ENCODE assay signal across 8 mouse cellular contexts in genomic region chr15:27702031-27702971, GRCm38 (mm10). TPM values are rescaled to one million over a fixed set of nuclear protein-coding genes. Genes with fewer than 3 reads are reported as not detected.
A peak's percentile ranks its signal among the peaks of the same experiment; 100 is the strongest.
DNase-seq lines count a peak whose midpoint lies in the region; ATAC-seq lines count a peak whose summit lies in the region.

No protein-coding gene starts in this region.

- no peaks in the 10 kb centered on the region for H3K36me3 ChIP-seq in forebrain, embryonic 14.5 days (ENCODE audit: control insufficient read depth, insufficient read depth, low read length)
- no peaks in the 10 kb centered on the region for H3K36me3 ChIP-seq in forebrain, embryonic 12.5 days (replicated peaks)
- H3K36me3 ChIP-seq in macrophage (ENCODE audit: inconsistent target): no peaks in the 10 kb centered on the region

- H3K4me3 ChIP-seq in forebrain, embryonic 14.5 days (ENCODE audit: low read depth, low read length): no peak overlapping the region
- no peak overlapping the region for H3K4me3 ChIP-seq in forebrain, embryonic 12.5 days (replicated peaks)
- no peak overlapping the region for H3K4me3 ChIP-seq in macrophage (ENCODE audit: inconsistent target)

- H3K79me2 ChIP-seq in macrophage (ENCODE audit: inconsistent target): no peaks in the 10 kb centered on the region

- H3K27ac ChIP-seq in forebrain, embryonic 14.5 days (ENCODE audit: low read depth, low read length): peak overlapping the region; percentile 9; the same call in 1 of the 2 replicates
- no peak overlapping the region for H3K27ac ChIP-seq in forebrain, embryonic 12.5 days
- peak overlapping the region; percentile 98 for H3K27ac ChIP-seq in macrophage

- WGBS in forebrain, embryonic 14.5 days: 37% methylated on average over 11 of the region's 11 CpGs
- 48% methylated on average over 11 of the region's 11 CpGs for WGBS in forebrain, embryonic 12.5 days
- WGBS in macrophage (ENCODE audit: missing documents): 3% methylated on average over 11 of the region's 11 CpGs

- H3K9me3 ChIP-seq in forebrain, embryonic 14.5 days (replicated peaks; ENCODE audit: control insufficient read depth, low read length): no peaks in the 10 kb centered on the region
- H3K9me3 ChIP-seq in forebrain, embryonic 12.5 days: no peaks in the 10 kb centered on the region

- no peaks in the 10 kb centered on the region for H3K27me3 ChIP-seq in forebrain, embryonic 14.5 days (replicated peaks; ENCODE audit: control insufficient read depth, insufficient read depth, low read length)
- H3K27me3 ChIP-seq in forebrain, embryonic 12.5 days: no peaks in the 10 kb centered on the region

- ATAC-seq in forebrain, embryonic 14.5 days: no peak
- no peak for ATAC-seq in forebrain, embryonic 12.5 days (ENCODE audit: low FRiP score)

- H3K9ac ChIP-seq in forebrain, embryonic 14.5 days (ENCODE audit: low read length): no peak overlapping the region
- no peak overlapping the region for H3K9ac ChIP-seq in forebrain, embryonic 12.5 days

- no peak overlapping the region for H3K4me2 ChIP-seq in forebrain, embryonic 14.5 days (ENCODE audit: low read length)
- H3K4me2 ChIP-seq in forebrain, embryonic 12.5 days: no peak overlapping the region

- peaks cover 5% of the 10 kb centered on the region for H3K4me1 ChIP-seq in forebrain, embryonic 14.5 days (ENCODE audit: control insufficient read depth, insufficient read depth, low read length)
- peaks cover 18% of the 10 kb centered on the region for H3K4me1 ChIP-seq in forebrain, embryonic 12.5 days

- no peak for DNase-seq in forebrain, embryonic 14.5 days (ENCODE audit: low spot score)
- peak; percentile 29 for DNase-seq in spleen, adult 18-20 months
- no peak for DNase-seq in spleen, postnatal 14 days (ENCODE audit: low spot score in 2 of 2)
- DNase-seq in kidney, postnatal 10 days: peak; percentile 43
- peak; percentile 66 to 69 for DNase-seq in thymus, postnatal 10 days (ENCODE audit: low spot score in 2 of 2)
- DNase-seq in urinary bladder, postnatal 25 days (ENCODE audit: low spot score): no peak

RNA-seq across cellular contexts. Expression of gene Otulinl, which starts 20.9 kb away (rescaled TPM):
- 13.2 and 14.2 TPM in 2 replicates for polyA plus RNA-seq in forebrain, embryonic 14.5 days (2014; fragmentation: Nextera tagmentation; extraction: Ambion mirVana)
- 5.8 and 6.5 TPM in 2 replicates for polyA plus RNA-seq in forebrain, embryonic 12.5 days (2016; fragmentation: Nextera tagmentation; extraction: Ambion mirVana)
- total RNA-seq in macrophage (2018; cell fraction: chromatin; rRNA removed): 100 to 1,000 TPM in 8 of 26 experiments, 10 to 100 TPM in 18; 19.8 to 170 (median 74.5) TPM
- total RNA-seq in macrophage (2018; cell fraction: cytosol; rRNA removed): 100 to 1,000 TPM in 9 of 26 experiments, 10 to 100 TPM in 17; 38.0 to 139 (median 90.4) TPM
- 100 to 1,000 TPM in 12 of 26 experiments, 10 to 100 TPM in 14; 31.4 to 206 (median 98.5) TPM for total RNA-seq in macrophage (2018; cell fraction: nucleus; rRNA removed)
- polyA plus RNA-seq in macrophage (2018): 61.1 to 168 TPM (median 87.5 TPM) in 3 replicates

Comparison
In these comparisons a context has a peak if more than half of its experiments do, and no peak if none do; other contexts are left out.
1. DNase-seq: peak in spleen, adult 18-20 months (2 of 2), kidney, postnatal 10 days (single experiment) and thymus, postnatal 10 days (2 of 2); none in forebrain, embryonic 14.5 days (single experiment), spleen, postnatal 14 days (0 of 2) and urinary bladder, postnatal 25 days (single experiment).